Mouse (Mus musculus): ENCODE results near the gene Speer4a.
A peak's percentile ranks its signal among the peaks of the same experiment; 100 is the strongest.
"Not testable (repeated sequence)": the region's sequence is repeated elsewhere in the genome, so short reads cannot be mapped to it uniquely, and the experiment has no call there.

The Speer4a gene

GRCm38 (mm10) chr5:26039458-26039857 lies at the start of gene Speer4a:
TSS of gene Speer4a (minus strand) at chr5:26039558.
- not testable (repeated sequence) for DNase-seq

GRCm38 (mm10) chr5:26079023-26079422 lies 39.7 kb upstream of the Speer4a start:
- not testable (repeated sequence) for DNase-seq

GRCm38 (mm10) chr5:26070716-26071115 lies 31.4 kb upstream of the Speer4a start:
- DNase-seq = no peak

GRCm38 (mm10) chr5:26058481-26058880 lies 19.1 kb upstream of the Speer4a start, which contains the start of gene Gm7347:
TSS of gene Gm7347 (minus strand) at chr5:26058581.
- not testable (repeated sequence) for DNase-seq

- DNase-seq = not testable (repeated sequence)
Measured at GRCm38 (mm10) chr5:26022816-26023215, 16.5 kb downstream of the Speer4a start, which contains the start of gene Gm5862. TSS of gene Gm5862 (minus strand) at chr5:26022916.

- DNase-seq = not testable (repeated sequence)
Measured at GRCm38 (mm10) chr5:26007697-26008096, 31.7 kb downstream of the Speer4a start.

- peak; percentile 44 for DNase-seq
Measured at GRCm38 (mm10) chr5:26006937-26007695, 32.2 kb downstream of the Speer4a start.

- DNase-seq = not testable (repeated sequence)
Measured at GRCm38 (mm10) chr5:26004698-26005097, 34.7 kb downstream of the Speer4a start, which contains the start of gene Gm1979. TSS of gene Gm1979 (minus strand) at chr5:26004798.

- not testable (repeated sequence) for DNase-seq
Measured at GRCm38 (mm10) chr5:25988550-25988949, 50.8 kb downstream of the Speer4a start, which contains the start of gene Gm21698. TSS of gene Gm21698 (minus strand) at chr5:25988650.

All from layer of hippocampus, adult 9-11 months (tissue).